Mouse (Mus musculus) CD4-positive naive resting alpha-beta T cell, adult 57 days (primary cell): ENCODE measurements around the gene Rbm25. TPM values are rescaled to one million over a fixed set of nuclear protein-coding genes. Genes with fewer than 3 reads are reported as not detected.

Experiments used
- total RNA-seq: library from RNA; stranded (reverse); gene quantifications from one replicate; pipeline ENCODE4 v1.2.4, GENCODE M21; 2023

Gene Rbm25
- 363 TPM for total RNA-seq

GRCm38 (mm10) chr12:83630936-83631335, at the start of gene Rbm25:
TSS of gene Rbm25 (plus strand) at chr12:83631236.

DNA sequence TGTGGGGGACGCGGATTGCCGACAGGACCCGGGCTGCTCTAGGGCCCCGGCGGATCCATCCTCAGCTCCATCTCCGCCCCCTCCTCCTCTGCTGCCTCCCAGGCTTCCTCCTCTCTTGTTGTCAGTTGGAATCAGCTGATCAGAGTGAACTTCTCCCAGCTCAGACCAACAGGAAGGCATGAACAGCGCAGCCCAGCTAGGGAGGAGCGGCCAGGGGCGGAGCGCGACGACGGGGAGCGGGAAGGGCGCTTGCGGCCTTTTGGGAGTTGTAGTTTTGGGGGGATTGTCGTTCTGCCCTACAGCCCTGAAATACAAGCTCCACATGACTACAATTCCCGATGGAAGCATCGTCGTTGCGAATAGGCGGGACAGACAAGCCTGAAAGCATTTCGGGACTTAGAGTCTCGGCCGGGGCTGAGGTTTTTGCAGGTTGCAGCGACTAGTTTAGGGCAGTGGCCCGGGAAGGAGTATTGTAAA, 34.0 kb upstream of the Rbm25 start, which contains the start of gene Zfyve1:
Zfyve1 (minus strand) TSS at position 198 of the 477 bp plus-strand sequence.

DNA sequence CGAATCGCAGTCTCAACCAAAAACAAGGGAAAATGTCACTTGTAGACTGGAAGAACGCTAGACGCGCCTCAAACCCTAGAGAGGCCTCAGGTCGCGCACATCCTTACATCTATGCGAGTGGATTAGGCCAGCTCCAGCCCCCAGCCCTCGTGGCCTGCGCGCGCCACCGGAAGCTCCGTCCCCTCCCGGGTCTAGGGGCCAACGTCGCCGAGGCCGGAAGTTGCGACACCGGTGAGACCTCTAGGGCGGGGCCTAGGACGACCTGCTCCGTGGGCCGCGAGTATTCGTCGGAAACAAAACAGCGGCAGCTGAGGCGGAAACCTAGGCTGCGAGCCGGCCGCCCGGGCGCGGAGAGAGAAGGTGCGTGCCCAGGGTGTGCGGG, 56.9 kb downstream of the Rbm25 start, which contains the start of gene Psen1:
Psen1 (plus strand) TSS at position 219 of the 382 bp plus-strand sequence.

Other genes with a start within 250 kb of the Rbm25 start
- not detected for gene Dpf3, start 143.5 kb upstream of the Rbm25 start, total RNA-seq
- gene Dcaf4, start 110.8 kb upstream of the Rbm25 start, total RNA-seq = 23.2 TPM
- gene Zfyve1, start 34.0 kb upstream of the Rbm25 start, total RNA-seq = 29.5 TPM
- 73.7 TPM for gene Psen1, start 56.9 kb downstream of the Rbm25 start, total RNA-seq
- 0.56 TPM for gene Papln, start 132.4 kb downstream of the Rbm25 start, total RNA-seq